Mouse (Mus musculus): Measurements from ENCODE around the gene Olfr994. TPM values are rescaled to one million over a fixed set of nuclear protein-coding genes. Genes with fewer than 3 reads are reported as not detected.

Olfr994 gene
- not detected in 2 replicates for total RNA-seq (2017)

- no peak for ATAC-seq (replicated peaks in 1 of 2; ENCODE audit: insufficient read depth in 1 of 2, low FRiP score in 2 of 2, low TSS enrichment in 1 of 2, low read depth in 1 of 2, poor library complexity in 2 of 2, severe bottlenecking in 2 of 2)
Observed at GRCm38 (mm10) chr2:85436351-85436750, at the start of gene Olfr994. Gene Olfr994 (minus strand): TSS chr2:85436451.

DNA sequence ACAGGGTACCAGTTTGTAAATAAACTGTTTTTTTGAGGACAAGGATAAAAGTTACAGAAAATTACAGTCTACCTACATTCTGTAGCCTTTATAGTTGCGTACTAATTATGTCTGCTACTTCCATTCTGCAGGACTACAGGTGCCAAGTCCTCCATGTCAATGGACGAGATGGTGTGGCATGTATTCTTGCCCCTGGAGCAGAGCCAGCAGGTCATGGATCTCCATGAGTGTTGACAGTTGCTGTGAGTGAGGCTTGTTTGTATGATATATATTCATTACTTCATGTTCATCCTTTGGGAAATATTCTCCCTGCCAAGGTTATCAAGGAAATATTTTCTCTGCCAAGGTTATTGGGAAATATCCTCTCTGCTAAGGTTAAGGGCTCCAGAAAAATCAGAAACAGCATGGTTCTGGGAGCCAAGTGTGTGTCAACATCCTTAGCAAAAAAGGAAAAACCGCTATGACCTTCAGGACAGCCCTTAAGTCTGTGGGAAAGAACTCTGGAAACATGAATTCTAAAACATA is 30.6 kb upstream of the Olfr994 start:
- ATAC-seq (replicated peaks in 1 of 2; ENCODE audit: insufficient read depth in 1 of 2, low FRiP score in 2 of 2, low TSS enrichment in 1 of 2, low read depth in 1 of 2, poor library complexity in 2 of 2, severe bottlenecking in 2 of 2): no peak

GRCm38 (mm10) chr2:85443539-85443938 is 7.3 kb upstream of the Olfr994 start, which contains the start of gene Olfr995:
Gene Olfr995 (minus strand): TSS chr2:85443639.
- no peak for ATAC-seq (replicated peaks in 1 of 2; ENCODE audit: insufficient read depth in 1 of 2, low FRiP score in 2 of 2, low TSS enrichment in 1 of 2, low read depth in 1 of 2, poor library complexity in 2 of 2, severe bottlenecking in 2 of 2)

DNA sequence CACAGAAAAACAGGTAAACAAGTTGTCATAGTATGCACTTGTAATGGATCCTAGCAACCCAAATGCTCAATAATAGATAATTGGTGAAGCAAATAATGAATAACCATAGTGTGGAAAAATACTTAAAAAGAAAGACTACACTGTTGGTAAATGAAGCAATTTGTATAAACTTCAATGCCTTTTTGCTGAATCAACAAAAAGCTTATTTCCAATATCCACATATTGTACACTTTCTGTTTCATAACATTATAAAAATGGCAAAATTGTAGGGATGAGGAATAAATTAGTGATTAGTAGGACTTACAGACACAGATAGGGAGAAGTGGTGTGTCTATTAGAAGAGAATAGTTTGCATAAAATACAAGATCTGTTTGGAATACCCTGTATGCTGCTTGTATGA is 6.3 kb upstream of the Olfr994 start:
- ATAC-seq (replicated peaks in 1 of 2; ENCODE audit: insufficient read depth in 1 of 2, low FRiP score in 2 of 2, low TSS enrichment in 1 of 2, low read depth in 1 of 2, poor library complexity in 2 of 2, severe bottlenecking in 2 of 2): no peak

- ATAC-seq (replicated peaks in 1 of 2; ENCODE audit: insufficient read depth in 1 of 2, low FRiP score in 2 of 2, low TSS enrichment in 1 of 2, low read depth in 1 of 2, poor library complexity in 2 of 2, severe bottlenecking in 2 of 2): no peak
Observed at GRCm38 (mm10) chr2:85425893-85426292, 10.4 kb downstream of the Olfr994 start.

DNA sequence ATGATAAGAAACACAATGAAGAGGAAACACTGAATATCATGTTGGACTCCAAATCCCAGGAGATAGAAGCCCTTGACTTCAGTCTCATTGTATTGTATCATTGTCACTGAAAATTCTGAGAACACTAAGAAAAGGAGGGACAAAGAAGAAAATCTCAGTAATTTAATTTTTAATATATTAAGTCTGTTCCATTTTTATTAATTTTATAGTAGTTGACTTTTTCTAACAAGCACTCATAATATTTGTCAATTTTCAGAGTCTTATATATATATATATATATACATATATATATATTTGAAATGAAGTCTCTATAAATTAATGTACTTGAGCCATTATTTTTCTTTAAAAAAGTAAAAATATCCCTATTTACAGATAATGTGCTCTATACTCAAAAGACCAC is 21.5 kb downstream of the Olfr994 start, which contains the start of gene Olfr993:
TSS of gene Olfr993 (minus strand) at position 101 of the 400 bp plus-strand sequence.
- no peak for ATAC-seq (replicated peaks in 1 of 2; ENCODE audit: insufficient read depth in 1 of 2, low FRiP score in 2 of 2, low TSS enrichment in 1 of 2, low read depth in 1 of 2, poor library complexity in 2 of 2, severe bottlenecking in 2 of 2)

GRCm38 (mm10) chr2:85409369-85409768 is 26.9 kb downstream of the Olfr994 start, which contains the start of gene Olfr992:
Gene Olfr992 (minus strand): TSS chr2:85409469.
- ATAC-seq (replicated peaks in 1 of 2; ENCODE audit: insufficient read depth in 1 of 2, low FRiP score in 2 of 2, low TSS enrichment in 1 of 2, low read depth in 1 of 2, poor library complexity in 2 of 2, severe bottlenecking in 2 of 2): no peak

Other genes with a start within 250 kb of the Olfr994 start
- not detected in 2 replicates for gene Lrrc55, start 239.3 kb downstream of the Olfr994 start, total RNA-seq (2017)
- not detected in 2 replicates for gene Olfr987, start 97.1 kb downstream of the Olfr994 start, total RNA-seq (2017)
- gene Olfr988, start 73.2 kb downstream of the Olfr994 start, total RNA-seq (2017): not detected in 2 replicates
- not detected in 2 replicates for gene Olfr992, start 27.0 kb downstream of the Olfr994 start, total RNA-seq (2017)
- gene Olfr993, start 21.6 kb downstream of the Olfr994 start, total RNA-seq (2017): not detected in 2 replicates
- not detected in 2 replicates for gene Olfr995, start 7.2 kb upstream of the Olfr994 start, total RNA-seq (2017)
- not detected in 2 replicates for gene 4833423E24Rik, start 82.6 kb upstream of the Olfr994 start, total RNA-seq (2017)
- not detected in 2 replicates for gene Olfr996, start 142.8 kb upstream of the Olfr994 start, total RNA-seq (2017)
- not detected in 2 replicates for gene Olfr998, start 152.5 kb upstream of the Olfr994 start, total RNA-seq (2017)
- gene Olfr1000, start 175.5 kb upstream of the Olfr994 start, total RNA-seq (2017): not detected in 2 replicates
- gene Olfr1002, start 214.3 kb upstream of the Olfr994 start, total RNA-seq (2017): not detected in 2 replicates
- not detected in 2 replicates for gene Olfr154, start 228.0 kb upstream of the Olfr994 start, total RNA-seq (2017)
- gene Olfr1006, start 242.3 kb upstream of the Olfr994 start, total RNA-seq (2017): not detected in 2 replicates